Mouse (Mus musculus) kidney, postnatal 0 days (tissue): ENCODE measurements around the gene Mrps30. TPM values are rescaled to one million over a fixed set of nuclear protein-coding genes. Genes with fewer than 3 reads are reported as not detected.
"Not testable (repeated sequence)": the region's sequence is repeated elsewhere in the genome, so short reads cannot be mapped to it uniquely, and the experiment has no call there.

Source experiments
- ATAC-seq: fragments of 200-750 bp; cut with Nextera tagmentation; replicated peaks from 2 replicates; pipeline ENCODE4 v1.8.0; 2017; ENCODE audit warnings: low read depth, moderate number of reproducible peaks, moderate TSS enrichment, moderate library complexity; ENCODE audit not compliant: low FRiP score
- DNase-seq: peaks from one replicate; pipeline ENCODE4 v3.0.0-alpha.2; 2016; ENCODE audit warnings: low spot score
- H3K27ac ChIP-seq: fragments of 300-500 bp; sonication (generic); 2 replicates; pipeline ENCODE4 v1.5.1; 2014; ENCODE audit warnings: mild to moderate bottlenecking
- H3K27me3 ChIP-seq: fragments of 300-500 bp; sonication (generic); 2 replicates; pipeline ENCODE4 v1.6.1; 2014; ENCODE audit warnings: low read length, mixed read lengths; ENCODE audit not compliant: insufficient read depth
- H3K36me3 ChIP-seq: fragments of 300-500 bp; sonication (generic); 2 replicates; pipeline ENCODE4 v1.6.1; 2014; ENCODE audit warnings: low read length, mixed read lengths; ENCODE audit not compliant: insufficient read depth
- H3K4me1 ChIP-seq: fragments of 300-500 bp; sonication (generic); replicated peaks from 2 replicates; pipeline ENCODE4 v1.6.1; 2014; ENCODE audit warnings: antibody characterized with exemption, low read length, mixed read lengths; ENCODE audit not compliant: insufficient read depth
- H3K4me2 ChIP-seq: fragments of 300-500 bp; sonication (generic); 2 replicates; pipeline ENCODE4 v1.6.1; 2014; ENCODE audit warnings: mild to moderate bottlenecking, low read length, moderate library complexity, mixed read lengths
- H3K4me3 ChIP-seq: fragments of 300-500 bp; sonication (generic); replicated peaks from 2 replicates; pipeline ENCODE4 v1.5.1; 2014; ENCODE audit warnings: low read depth, low read length
- H3K9ac ChIP-seq: fragments of 300-500 bp; sonication (generic); 2 replicates; pipeline ENCODE4 v1.6.1; 2014; ENCODE audit warnings: low read depth, low read length
- H3K9me3 ChIP-seq: fragments of 300-500 bp; sonication (generic); replicated peaks from 2 replicates; pipeline ENCODE4 v1.6.1; 2016; ENCODE audit warnings: low read length, inconsistent platforms, mixed read lengths
- CTCF ChIP-seq: IDR thresholded peaks from 2 replicates; pipeline ENCODE4 v1.5.1; 2016; ENCODE audit warnings: antibody characterized with exemption, low read depth, mild to moderate bottlenecking, moderate library complexity
- WGBS: fragments of 180-500 bp; shearing (Covaris S2); extraction: QIAGEN DNeasy Blood & Tissue Kit; methylation state at CpG from one replicate; pipeline ENCODE4 v1.1.7; 2014; 5-methylcytosine and 5-hydroxymethylcytosine counted together
- polyA plus RNA-seq: library from polyadenylated mRNA; unstranded; fragments of >200 nt; fragmentation: Nextera tagmentation; extraction: Ambion mirVana; gene quantifications from 2 replicates; pipeline ENCODE4 v1.2.1, GENCODE M21; 2015

The Mrps30 gene
- polyA plus RNA-seq, 1 experiment from 2014 or later = 36.8 TPM

- Histone ChIP-seq H3K27ac (no peak overlapping the region), H3K4me1 (no peaks in the 10 kb centered on the region), H3K9ac (no peak overlapping the region), H3K27me3 (no peaks in the 10 kb centered on the region), H3K36me3 (no peaks in the 10 kb centered on the region), H3K4me3 (no peak overlapping the region), H3K9me3 (no peaks in the 10 kb centered on the region), H3K4me2 (no peak overlapping the region)
- no peak for ATAC-seq
- 73% methylated on average over 6 of the region's 6 CpGs for WGBS
- TF ChIP-seq CTCF = no peak
- no peak for DNase-seq
Measured at GRCm38 (mm10) chr13:118400340-118400739, 13.3 kb upstream of the Mrps30 start.

GRCm38 (mm10) chr13:118395803-118396202 is 8.8 kb upstream of the Mrps30 start:
- WGBS = 80% methylated on average over 3 of the region's 3 CpGs
- H3K27me3 ChIP-seq = no peaks in the 10 kb centered on the region
- no peak for ATAC-seq
- no peak overlapping the region for H3K9ac ChIP-seq
- H3K4me1 ChIP-seq = no peaks in the 10 kb centered on the region
- H3K27ac ChIP-seq = no peak overlapping the region
- TF ChIP-seq CTCF = no peak
- no peak overlapping the region for H3K4me3 ChIP-seq
- H3K9me3 ChIP-seq = no peaks in the 10 kb centered on the region
- DNase-seq = no peak
- no peak overlapping the region for H3K4me2 ChIP-seq
- H3K36me3 ChIP-seq = no peaks in the 10 kb centered on the region

- WGBS = 10% methylated on average over 10 of the region's 10 CpGs
- not testable (repeated sequence) for H3K9ac ChIP-seq, H3K4me1 ChIP-seq, H3K27ac ChIP-seq, H3K9me3 ChIP-seq, H3K27me3 ChIP-seq, DNase-seq
- Histone ChIP-seq H3K4me2 (peak overlapping the region; percentile 46), H3K4me3 (peak overlapping the region; percentile 93), H3K36me3 (peaks cover 17% of the 10 kb centered on the region)
- ATAC-seq = peak; percentile 37; the same call in 1 of the 2 replicates
Measured at GRCm38 (mm10) chr13:118387448-118387801, 373 bp upstream of the Mrps30 start.

GRCm38 (mm10) chr13:118380381-118380780 is 6.7 kb downstream of the Mrps30 start:
- no peak for TF ChIP-seq CTCF
- ATAC-seq = no peak; the same call in 1 of the 2 replicates

GRCm38 (mm10) chr13:118379155-118379554 is 7.9 kb downstream of the Mrps30 start:
- DNase-seq = peak; percentile 59
- no peak for ATAC-seq
- no peak overlapping the region for H3K4me2 ChIP-seq

More at GRCm38 (mm10) chr13:118380381-118380780, 6.7 kb downstream of the Mrps30 start:
- no peak overlapping the region for H3K4me2 ChIP-seq
- no peaks in the 10 kb centered on the region for H3K9me3 ChIP-seq
- DNase-seq = peak; percentile 69
- H3K9ac ChIP-seq = no peak overlapping the region
- H3K4me1 ChIP-seq = no peaks in the 10 kb centered on the region; the same call in 1 of the 2 replicates
- H3K27ac ChIP-seq = no peak overlapping the region
- H3K4me3 ChIP-seq = no peak overlapping the region
- no peaks in the 10 kb centered on the region for H3K27me3 ChIP-seq
- WGBS = 30% methylated on average over 10 of the region's 10 CpGs
- H3K36me3 ChIP-seq = peaks cover 40% of the 10 kb centered on the region

GRCm38 (mm10) chr13:118372871-118373270 is 14.2 kb downstream of the Mrps30 start:
- DNase-seq = no peak
- no peaks in the 10 kb centered on the region for H3K9me3 ChIP-seq
- H3K4me1 ChIP-seq = no peaks in the 10 kb centered on the region
- H3K4me2 ChIP-seq = no peak overlapping the region
- peaks cover 7% of the 10 kb centered on the region; the same call in 1 of the 2 replicates for H3K36me3 ChIP-seq
- H3K4me3 ChIP-seq = no peak overlapping the region
- no peaks in the 10 kb centered on the region for H3K27me3 ChIP-seq
- H3K27ac ChIP-seq = no peak overlapping the region
- H3K9ac ChIP-seq = no peak overlapping the region
- no peak for TF ChIP-seq CTCF
- ATAC-seq = no peak
- 73% methylated on average over 4 of the region's 4 CpGs for WGBS

More at GRCm38 (mm10) chr13:118379155-118379554, 7.9 kb downstream of the Mrps30 start:
- Histone ChIP-seq H3K9ac (no peak overlapping the region), H3K27ac (no peak overlapping the region), H3K4me1 (no peaks in the 10 kb centered on the region), H3K36me3 (peaks cover 38% of the 10 kb centered on the region), H3K4me3 (no peak overlapping the region), H3K9me3 (no peaks in the 10 kb centered on the region), H3K27me3 (no peaks in the 10 kb centered on the region)
- 81% methylated on average over 1 of the region's 1 CpGs for WGBS
- peak; percentile 89 for TF ChIP-seq CTCF

- Histone ChIP-seq H3K4me2 (no peak overlapping the region), H3K9me3 (no peaks in the 10 kb centered on the region), H3K27ac (no peak overlapping the region), H3K36me3 (no peaks in the 10 kb centered on the region), H3K4me1 (no peaks in the 10 kb centered on the region), H3K4me3 (no peak overlapping the region), H3K27me3 (no peaks in the 10 kb centered on the region), H3K9ac (no peak overlapping the region)
- DNase-seq (no peak), ATAC-seq (peak; percentile 65)
- no peak for TF ChIP-seq CTCF
- 77% methylated on average over 1 of the region's 1 CpGs for WGBS
Measured at GRCm38 (mm10) chr13:118365774-118366173, 21.3 kb downstream of the Mrps30 start.
